Mouse (Mus musculus) G1E (cell line): ENCODE data around the gene Cdc34. TPM values are rescaled to one million over a fixed set of nuclear protein-coding genes. Genes with fewer than 3 reads are reported as not detected.
A peak's percentile ranks its signal among the peaks of the same experiment; 100 is the strongest.

ENCODE experiments used
- ATAC-seq: 2 replicates; pipeline ENCODE4 v1.8.0; 2016; ENCODE audit warnings: mild to moderate bottlenecking; ENCODE audit not compliant: insufficient number of reproducible peaks, poor library complexity, low FRiP score, severe bottlenecking; ENCODE audit errors: extremely low read depth
- DNase-seq: peaks from one replicate; pipeline ENCODE4 v3.0.0; 2012; ENCODE audit warnings: low spot score
- H3K27me3 ChIP-seq: 2 replicates; pipeline ENCODE4 v1.6.1; 2012; ENCODE audit warnings: mild to moderate bottlenecking, low read length, inconsistent platforms; ENCODE audit not compliant: insufficient read depth
- H3K36me3 ChIP-seq: replicated peaks from 2 replicates; pipeline ENCODE3; 2012; ENCODE audit warnings: mild to moderate bottlenecking, inconsistent platforms
- H3K4me1 ChIP-seq: 2 replicates; pipeline ENCODE4 v1.6.1; 2012; ENCODE audit warnings: low read depth, low read length, inconsistent platforms, mixed read lengths; ENCODE audit not compliant: insufficient read depth
- H3K4me3 ChIP-seq: 2 replicates; pipeline ENCODE4 v1.5.1; 2012; ENCODE audit warnings: low read depth, mild to moderate bottlenecking, inconsistent platforms, low read length, moderate library complexity, mixed read lengths
- H3K9me3 ChIP-seq: replicated peaks from 2 replicates; pipeline ENCODE4 v1.6.1; 2012; ENCODE audit warnings: inconsistent platforms
- CTCF ChIP-seq: IDR thresholded peaks from 2 replicates; pipeline ENCODE4 v1.5.1; 2012; ENCODE audit warnings: low read depth, low read length, inconsistent platforms, mixed read lengths
- GATA1 ChIP-seq: IDR thresholded peaks from 2 replicates; pipeline ENCODE4 v1.6.1; 2012; ENCODE audit warnings: borderline replicate concordance, low read length, inconsistent platforms, mixed read lengths
- GATA2 ChIP-seq: IDR thresholded peaks from 2 replicates; pipeline ENCODE4 v1.6.1; 2012; ENCODE audit warnings: low read depth, low read length, inconsistent platforms, borderline replicate concordance
- POLR2AphosphoS5 ChIP-seq: IDR thresholded peaks from 2 replicates; pipeline ENCODE4 v1.6.1; 2012; ENCODE audit warnings: low read depth, low read length, inconsistent platforms; ENCODE audit not compliant: insufficient replicate concordance
- TAL1 ChIP-seq: conservative IDR thresholded peaks from 2 replicates; pipeline ENCODE4 v1.6.1; 2012; ENCODE audit warnings: low read depth, low read length, inconsistent platforms, mixed read lengths
- polyA plus RNA-seq: library from polyadenylated mRNA; stranded (reverse); fragments of >175 nt; gene quantifications from 2 replicates; pipeline ENCODE4 v1.2.3, GENCODE M21; 2012
- total RNA-seq, 2 experiments: library from RNA; stranded (forward) in 1 of 2; stranded (reverse) in 1 of 2; fragments of 200-1000 nt in 1 of 2; fragments of >200 nt in 1 of 2; fragmentation: Nextera tagmentation in 1 of 2; gene quantifications; 2 replicates each; pipeline ENCODE4 v1.2.3; 2014 to 2017

Gene Cdc34
- total and polyA plus RNA-seq, 3 experiments: 86.7 to 492 (median 136) TPM

DNA sequence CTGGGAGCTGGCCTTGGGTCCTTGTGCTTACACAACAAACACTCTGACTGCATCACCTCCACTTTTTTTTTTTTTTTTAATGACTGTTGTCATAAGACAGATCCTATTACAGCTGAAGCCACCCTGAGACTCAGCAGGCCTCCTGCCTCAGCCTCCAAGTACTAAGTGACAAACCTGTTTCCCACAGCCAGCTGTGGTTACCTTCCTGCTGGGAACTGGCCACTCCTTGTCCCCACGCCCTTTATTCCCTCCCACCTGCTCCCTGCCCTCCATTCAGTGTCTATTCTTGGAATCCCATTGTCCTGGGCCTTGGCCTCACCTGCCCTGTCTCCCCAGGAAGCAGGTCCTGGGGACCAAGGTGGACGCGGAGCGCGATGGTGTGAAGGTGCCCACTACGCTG lies 5.5 kb downstream of the Cdc34 start:
- H3K27me3 ChIP-seq: no peaks in the 10 kb centered on the region
- peaks cover 81% of the 10 kb centered on the region for H3K36me3 ChIP-seq
- DNase-seq: no peak
- H3K9me3 ChIP-seq: peaks cover 6% of the 10 kb centered on the region
- H3K4me3 ChIP-seq: no peak overlapping the region
- H3K4me1 ChIP-seq: peaks cover 47% of the 10 kb centered on the region
- ATAC-seq: no peak
- TF ChIP-seq GATA1: no peak

DNA sequence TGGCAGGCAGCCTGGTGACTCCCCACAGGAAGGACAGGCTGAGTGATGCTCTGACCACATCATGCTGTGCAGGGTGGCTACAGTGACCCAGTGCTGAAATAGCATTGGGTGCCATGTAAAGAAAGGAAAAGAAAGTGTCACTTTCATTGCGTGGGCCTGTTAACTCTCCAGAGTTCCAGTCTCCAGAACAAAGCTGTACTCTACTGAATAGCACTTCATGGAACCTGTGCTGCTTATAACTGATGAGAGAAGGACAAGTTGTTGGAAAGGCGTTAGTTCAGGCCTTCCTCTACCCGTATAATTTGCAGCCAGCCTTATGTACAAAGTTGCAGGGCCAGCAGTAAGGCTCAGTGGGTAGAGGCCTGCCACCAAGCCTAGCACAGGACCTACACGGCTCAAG lies 6.7 kb downstream of the Cdc34 start, which contains the start of gene Gzmm:
Gene Gzmm, plus strand, starts transcription at position 301 of the 400 bp plus-strand sequence.
- Histone ChIP-seq H3K4me3 (no peak within 1 kb of the TSS), H3K4me1 (peaks cover 41% of the 10 kb centered on the region), H3K36me3 (peaks cover 74% of the 10 kb centered on the region), H3K9me3 (peaks cover 6% of the 10 kb centered on the region), H3K27me3 (no peaks in the 10 kb centered on the region)
- no peak for TF ChIP-seq GATA1
- no peak for TF ChIP-seq GATA2
- no peak for TF ChIP-seq TAL1
- TF ChIP-seq POLR2AphosphoS5: no peak; the same call in 1 of the 2 replicates
- no peak for TF ChIP-seq CTCF
- DNase-seq (no peak), ATAC-seq (no peak)

DNA sequence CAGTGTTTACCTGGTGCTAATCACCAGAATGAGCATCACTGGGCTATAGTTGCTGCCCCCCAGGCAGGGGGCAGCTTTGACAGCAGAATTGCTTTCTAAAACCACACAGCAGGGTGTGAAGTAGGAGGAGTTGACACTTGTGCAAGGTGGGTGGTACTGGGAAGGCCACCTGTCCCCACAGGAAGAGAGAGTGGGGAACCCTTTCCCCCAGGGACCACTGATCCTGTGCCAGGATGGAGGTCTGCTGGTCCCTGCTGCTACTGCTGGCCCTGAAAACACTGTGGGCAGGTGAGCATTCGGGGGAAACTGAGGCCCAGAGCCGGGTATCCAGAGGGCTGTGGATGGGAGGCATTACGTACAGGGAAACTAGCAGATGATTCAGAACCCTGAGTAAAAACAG lies 7.2 kb downstream of the Cdc34 start:
- H3K9me3 ChIP-seq: peaks cover 6% of the 10 kb centered on the region
- DNase-seq (no peak), ATAC-seq (no peak)
- no peaks in the 10 kb centered on the region for H3K27me3 ChIP-seq
- no peak for TF ChIP-seq GATA1
- no peak for TF ChIP-seq TAL1
- peak; percentile 71 for TF ChIP-seq POLR2AphosphoS5
- TF ChIP-seq CTCF: no peak
- TF ChIP-seq GATA2: no peak
- H3K4me3 ChIP-seq: no peak overlapping the region
- peaks cover 70% of the 10 kb centered on the region for H3K36me3 ChIP-seq
- peaks cover 37% of the 10 kb centered on the region for H3K4me1 ChIP-seq

DNA sequence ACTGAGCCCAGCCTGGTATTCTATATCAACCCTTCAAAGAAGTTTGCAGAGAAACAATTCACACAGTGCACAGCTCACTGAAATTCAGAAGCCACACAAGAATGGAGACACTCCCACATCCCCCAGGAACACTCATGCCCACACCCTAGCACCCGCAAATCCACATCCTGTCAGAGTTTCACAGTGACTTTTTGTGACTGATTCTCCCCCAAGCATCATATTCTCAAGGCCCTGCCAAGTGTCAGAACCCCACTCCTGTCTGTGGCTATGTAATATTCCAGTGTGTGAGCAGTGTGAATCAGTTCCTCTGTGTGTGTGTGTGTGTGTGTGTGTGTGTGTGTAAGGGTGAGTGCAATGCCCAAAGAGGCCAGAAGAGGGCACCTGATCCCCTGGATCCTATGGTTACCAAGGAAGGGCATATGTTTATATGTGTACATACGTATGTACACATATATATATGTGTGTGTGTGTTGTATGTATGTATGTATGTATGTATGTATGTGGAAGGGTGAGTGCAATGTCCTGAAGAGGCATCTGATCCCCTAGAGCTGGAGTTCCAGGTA lies 10.1 kb downstream of the Cdc34 start:
- Histone ChIP-seq H3K4me3 (no peak overlapping the region), H3K36me3 (peaks cover 41% of the 10 kb centered on the region), H3K9me3 (peaks cover 6% of the 10 kb centered on the region), H3K4me1 (peaks cover 15% of the 10 kb centered on the region), H3K27me3 (peaks cover 11% of the 10 kb centered on the region)
- no peak for DNase-seq
- no peak; the same call in 1 of the 2 replicates for TF ChIP-seq CTCF
- no peak for TF ChIP-seq GATA2
- no peak for TF ChIP-seq TAL1
- ATAC-seq: no peak

DNA sequence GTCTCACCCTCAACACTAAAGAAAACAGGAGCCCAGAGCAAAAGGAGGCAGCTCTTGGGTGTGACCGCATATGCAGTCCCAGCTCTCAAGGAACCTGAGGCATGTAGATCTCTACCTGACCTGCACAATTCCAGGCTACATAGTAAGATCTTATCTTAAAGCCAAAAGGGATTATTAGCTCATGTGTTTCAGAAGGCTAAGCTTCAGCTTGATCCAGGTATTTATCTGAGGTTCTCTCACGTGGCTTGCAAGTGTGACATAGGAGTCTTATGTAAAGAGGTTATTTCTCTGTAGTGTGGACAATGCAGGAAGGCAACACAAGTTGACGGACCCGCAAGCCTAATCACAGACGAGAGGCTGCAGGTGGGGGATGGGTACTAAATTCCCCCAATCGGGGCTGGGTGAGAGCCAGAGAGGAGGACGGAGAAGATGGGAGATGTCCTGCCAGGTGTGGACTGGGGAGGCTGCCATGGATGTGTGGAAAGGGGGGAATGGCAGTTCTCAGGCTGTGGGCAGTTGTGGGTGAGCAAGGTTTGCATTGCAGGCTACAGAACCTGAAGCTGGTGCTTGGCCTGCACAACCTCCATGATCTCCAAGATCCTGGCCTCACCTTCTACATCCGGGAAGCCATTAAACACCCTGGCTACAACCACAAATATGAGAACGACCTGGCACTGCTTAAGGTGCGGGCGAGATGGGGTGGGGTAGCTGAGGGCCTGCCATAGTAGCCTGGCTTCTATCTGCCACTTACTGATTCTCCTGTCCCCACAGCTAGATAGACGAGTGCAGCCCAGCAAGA lies 11.8 kb downstream of the Cdc34 start:
- Histone ChIP-seq H3K9me3 (peaks cover 6% of the 10 kb centered on the region), H3K4me3 (no peak overlapping the region), H3K4me1 (peaks cover 8% of the 10 kb centered on the region), H3K27me3 (peaks cover 24% of the 10 kb centered on the region), H3K36me3 (peaks cover 24% of the 10 kb centered on the region)
- ATAC-seq (no peak), DNase-seq (no peak)
- TF ChIP-seq TAL1 (no peak), CTCF (no peak), POLR2AphosphoS5 (no peak), GATA2 (no peak), GATA1 (no peak)

DNA sequence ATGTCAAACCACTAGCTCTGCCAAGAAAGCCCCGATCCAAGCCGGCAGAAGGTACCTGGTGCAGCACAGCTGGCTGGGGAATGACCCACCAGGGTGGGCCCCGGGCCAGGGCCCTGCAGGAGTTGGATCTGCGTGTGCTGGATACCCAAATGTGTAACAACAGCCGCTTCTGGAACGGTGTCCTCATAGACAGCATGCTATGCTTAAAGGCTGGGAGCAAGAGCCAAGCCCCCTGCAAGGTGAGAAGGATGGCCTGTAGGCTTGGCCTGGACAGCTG lies 12.3 kb downstream of the Cdc34 start:
- ATAC-seq (no peak), DNase-seq (no peak)
- Histone ChIP-seq H3K9me3 (peaks cover 6% of the 10 kb centered on the region), H3K4me1 (peaks cover 7% of the 10 kb centered on the region), H3K4me3 (no peak overlapping the region), H3K27me3 (peaks cover 24% of the 10 kb centered on the region), H3K36me3 (peaks cover 18% of the 10 kb centered on the region)
- TF ChIP-seq GATA1 (no peak), CTCF (no peak), POLR2AphosphoS5 (no peak), GATA2 (no peak), TAL1 (no peak)
